Mouse (Mus musculus) liver, embryonic 13.5 days (tissue): ENCODE data around the gene Mark3. TPM values are rescaled to one million over a fixed set of nuclear protein-coding genes. Genes with fewer than 3 reads are reported as not detected.
"Not testable (repeated sequence)": the region's sequence is repeated elsewhere in the genome, so short reads cannot be mapped to it uniquely, and the experiment has no call there.

Source experiments
- ATAC-seq: fragments of 200-750 bp; cut with Nextera tagmentation; 2 replicates; pipeline ENCODE4 v1.8.0; 2017; ENCODE audit warnings: low read depth, mild to moderate bottlenecking, moderate number of reproducible peaks, moderate library complexity
- DNase-seq: peaks from one replicate; pipeline ENCODE4 v3.0.0; 2022
- H3K27ac ChIP-seq: fragments of 300-500 bp; sonication (generic); 2 replicates; pipeline ENCODE4 v1.5.1; 2015; ENCODE audit warnings: moderate library complexity, mild to moderate bottlenecking, inconsistent platforms
- H3K27me3 ChIP-seq: fragments of 300-500 bp; sonication (generic); 2 replicates; pipeline ENCODE4 v1.6.1; 2015; ENCODE audit warnings: mild to moderate bottlenecking, inconsistent platforms
- H3K36me3 ChIP-seq: fragments of 300-500 bp; sonication (generic); 2 replicates; pipeline ENCODE4 v1.6.1; 2015; ENCODE audit warnings: mild to moderate bottlenecking, inconsistent platforms
- H3K4me1 ChIP-seq: fragments of 300-500 bp; sonication (generic); replicated peaks from 2 replicates; pipeline ENCODE4 v1.6.1; 2015; ENCODE audit warnings: inconsistent platforms
- H3K4me2 ChIP-seq: fragments of 300-500 bp; sonication (generic); 2 replicates; pipeline ENCODE4 v1.6.1; 2015; ENCODE audit warnings: inconsistent platforms, mild to moderate bottlenecking, moderate library complexity
- H3K4me3 ChIP-seq: fragments of 300-500 bp; sonication (generic); replicated peaks from 2 replicates; pipeline ENCODE4 v1.5.1; 2015; ENCODE audit warnings: mild to moderate bottlenecking, inconsistent platforms
- H3K9ac ChIP-seq: fragments of 300-500 bp; sonication (generic); 2 replicates; pipeline ENCODE4 v1.6.1; 2015; ENCODE audit warnings: mild to moderate bottlenecking, inconsistent platforms
- H3K9me3 ChIP-seq: fragments of 300-500 bp; sonication (generic); replicated peaks from 2 replicates; pipeline ENCODE4 v1.6.1; 2016; ENCODE audit warnings: inconsistent platforms
- WGBS: fragments of 180-500 bp; shearing (Covaris S2); methylation state at CpG from one replicate; pipeline ENCODE4 v1.1.7; 2015; ENCODE audit not compliant: insufficient replicate concordance; 5-methylcytosine and 5-hydroxymethylcytosine counted together
- polyA plus RNA-seq: library from polyadenylated mRNA; unstranded; fragments of >200 nt; fragmentation: Nextera tagmentation; extraction: Ambion mirVana; gene quantifications from 2 replicates; pipeline ENCODE4 v1.2.1, GENCODE M21; 2015

The Mark3 gene
- polyA plus RNA-seq, 1 experiment from 2014 or later = 14.6 TPM

DNA sequence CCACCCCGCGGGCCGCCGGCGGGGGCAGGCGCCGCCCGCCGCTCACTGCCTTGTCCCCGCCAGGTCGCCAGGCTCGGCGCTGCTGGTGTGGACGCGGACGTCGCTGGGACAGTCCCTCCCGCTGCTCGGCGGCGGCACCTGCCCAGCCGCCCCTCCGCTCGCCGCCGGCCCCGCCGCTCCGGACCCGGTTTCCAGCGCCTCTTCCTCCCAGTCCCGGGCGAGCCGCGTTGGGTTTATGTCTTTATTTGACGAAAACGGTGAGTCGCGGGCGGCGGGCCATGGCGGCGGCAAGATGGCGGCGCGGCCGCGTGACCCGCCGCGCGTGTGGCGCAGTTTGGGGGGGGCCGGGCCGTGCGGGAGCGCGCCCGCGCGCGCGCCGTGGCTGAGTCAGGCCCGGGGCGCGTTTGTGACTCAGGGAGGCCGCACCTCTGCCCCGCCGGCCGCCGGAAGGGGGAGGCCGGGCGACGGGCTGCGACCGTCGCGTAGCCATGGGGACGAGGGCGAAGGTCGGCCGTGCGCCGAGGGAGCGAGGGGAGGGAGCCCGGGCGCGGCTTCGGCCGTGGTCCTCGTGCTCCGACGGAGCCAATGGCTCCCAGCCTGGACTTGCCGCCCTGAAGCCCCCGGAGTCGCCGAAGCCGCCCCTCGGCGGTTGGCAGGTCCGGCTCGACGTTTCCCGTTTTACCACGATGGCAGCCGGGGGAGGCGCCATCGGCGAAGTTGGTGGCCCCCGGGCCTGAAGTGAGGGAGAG lies 35.9 kb upstream of the Mark3 start:
- Histone ChIP-seq H3K4me3 (peak overlapping the region; percentile 96), H3K9ac (peak overlapping the region; percentile 97), H3K9me3 (no peaks in the 10 kb centered on the region), H3K4me2 (peak overlapping the region; percentile 84), H3K27ac (peak overlapping the region; percentile 97), H3K27me3 (peaks cover 11% of the 10 kb centered on the region), H3K4me1 (peaks cover 69% of the 10 kb centered on the region), H3K36me3 (peaks cover 48% of the 10 kb centered on the region)
- DNase-seq = peak; percentile 77
- under 1% methylated on average over 78 of the region's 111 CpGs for WGBS
- ATAC-seq = peak; percentile 52

DNA sequence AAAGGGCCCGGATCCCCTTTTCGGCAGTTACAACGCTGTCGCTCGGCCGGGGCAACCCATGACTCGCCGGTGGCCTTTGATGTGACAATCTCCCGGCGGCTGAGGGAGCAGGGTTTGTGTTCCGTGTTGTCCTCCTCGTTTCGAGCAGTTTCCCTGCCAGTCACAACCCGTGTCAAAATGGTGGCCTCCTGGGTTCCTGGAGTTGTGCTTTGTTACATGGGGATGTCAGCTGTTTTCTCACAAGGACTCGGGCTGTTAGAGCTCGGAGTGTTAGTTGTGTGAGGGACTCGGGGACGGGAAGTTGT lies 35.3 kb upstream of the Mark3 start:
- H3K9ac ChIP-seq = peak overlapping the region; percentile 97
- WGBS = 1% methylated on average over 18 of the region's 18 CpGs
- H3K9me3 ChIP-seq = no peaks in the 10 kb centered on the region
- peaks cover 53% of the 10 kb centered on the region for H3K36me3 ChIP-seq
- H3K4me2 ChIP-seq = peak overlapping the region; percentile 84
- peaks cover 69% of the 10 kb centered on the region for H3K4me1 ChIP-seq
- peak overlapping the region; percentile 97 for H3K27ac ChIP-seq
- ATAC-seq (no peak), DNase-seq (no peak)
- peak overlapping the region; percentile 96 for H3K4me3 ChIP-seq
- peaks cover 8% of the 10 kb centered on the region for H3K27me3 ChIP-seq

DNA sequence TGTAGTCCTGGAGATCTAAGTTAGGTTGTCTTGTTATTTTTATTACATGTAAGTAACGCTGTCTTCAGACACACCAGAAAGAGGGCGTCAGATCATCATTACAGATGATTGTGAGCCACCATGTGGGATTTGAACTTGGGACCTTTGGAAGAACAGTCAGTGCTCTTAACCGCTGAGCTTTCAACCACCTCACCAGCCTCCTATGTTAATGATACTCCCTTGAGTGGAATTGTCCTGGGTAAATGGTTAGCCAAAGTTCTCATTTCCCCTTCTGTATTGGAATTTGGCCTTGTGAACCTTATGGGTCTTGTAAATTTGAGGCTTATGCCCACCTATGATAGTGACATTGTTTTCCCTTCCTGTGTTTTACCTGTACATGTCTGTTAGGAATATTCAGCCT lies 27.3 kb upstream of the Mark3 start:
- DNase-seq = no peak
- H3K4me1 ChIP-seq = peaks cover 13% of the 10 kb centered on the region

DNA sequence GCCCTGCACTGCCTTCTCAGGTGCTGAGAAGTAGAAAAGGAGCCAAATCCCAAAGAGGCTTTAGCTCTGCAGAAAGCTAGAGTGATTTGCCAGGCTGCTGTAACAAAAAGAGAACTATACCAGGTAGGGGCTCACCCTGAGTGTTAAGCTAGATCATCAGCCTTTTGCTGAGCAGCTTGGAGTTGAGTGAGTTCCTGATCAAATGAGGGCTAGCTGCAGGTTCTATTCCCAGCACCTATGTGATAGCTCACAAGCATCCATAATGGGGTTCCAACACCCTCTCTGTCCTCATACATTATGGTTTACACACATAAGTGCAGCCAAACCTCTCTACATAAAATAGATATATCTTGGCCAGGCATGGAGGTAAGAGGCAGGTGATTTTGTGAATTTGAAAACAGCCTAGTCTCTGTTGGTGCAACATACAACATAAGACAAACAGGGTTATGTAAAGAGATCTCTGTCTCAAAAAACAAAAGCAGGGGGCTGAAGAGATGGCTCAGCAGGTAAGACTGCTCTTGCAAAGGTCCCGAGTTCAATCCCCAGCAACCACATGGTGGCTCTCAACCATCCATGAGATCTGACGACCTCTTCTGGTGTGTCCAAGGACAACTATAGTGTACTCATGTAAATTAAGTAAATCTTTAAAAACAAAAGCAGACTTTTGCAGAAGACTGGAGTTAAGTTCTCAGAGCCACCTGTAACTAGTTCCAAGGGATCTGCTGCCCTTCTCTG lies 25.6 kb upstream of the Mark3 start:
- WGBS = 53% methylated on average over 2 of the region's 2 CpGs
- Histone ChIP-seq H3K9ac (no peak overlapping the region), H3K27ac (peak overlapping the region; percentile 58), H3K27me3 (no peaks in the 10 kb centered on the region), H3K4me3 (no peak overlapping the region), H3K4me2 (no peak overlapping the region), H3K9me3 (no peaks in the 10 kb centered on the region), H3K36me3 (peaks cover 47% of the 10 kb centered on the region), H3K4me1 (no peaks in the 10 kb centered on the region; the same call in 1 of the 2 replicates)
- DNase-seq (no peak), ATAC-seq (peak; percentile 29)

More for the DNA sequence above, 27.3 kb upstream of the Mark3 start:
- Histone ChIP-seq H3K4me2 (no peak overlapping the region), H3K9me3 (no peaks in the 10 kb centered on the region), H3K4me3 (no peak overlapping the region), H3K27me3 (no peaks in the 10 kb centered on the region), H3K27ac (0 out of 2 replicates have a peak overlapping the region, but pooled peaks have one; percentile 24), H3K9ac (no peak overlapping the region), H3K36me3 (peaks cover 63% of the 10 kb centered on the region)
- WGBS = 88% methylated on average over 3 of the region's 3 CpGs
- no peak for ATAC-seq

DNA sequence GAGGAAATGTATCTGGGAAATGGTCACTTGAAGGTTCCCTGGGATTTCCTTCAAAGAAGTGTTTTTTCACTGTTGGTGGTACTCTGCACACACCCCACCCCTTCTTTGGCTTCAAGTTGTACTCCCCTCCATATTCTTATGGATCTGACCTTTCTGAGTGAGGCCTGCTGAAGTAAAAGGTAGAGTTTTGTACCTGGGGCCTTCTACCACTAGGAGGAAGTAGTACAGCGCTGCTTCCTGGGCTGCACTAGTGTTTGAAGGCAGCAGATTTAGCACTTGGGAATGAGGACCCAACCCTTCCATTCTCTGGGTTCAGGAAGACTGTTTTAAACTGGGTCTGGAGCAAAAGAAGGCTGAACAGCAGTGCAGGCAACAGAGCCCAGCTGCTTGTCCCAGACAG lies 23.6 kb upstream of the Mark3 start:
- Histone ChIP-seq H3K27ac (peak overlapping the region; percentile 62), H3K4me1 (no peaks in the 10 kb centered on the region; the same call in 1 of the 2 replicates), H3K9me3 (no peaks in the 10 kb centered on the region), H3K4me2 (no peak overlapping the region), H3K36me3 (peaks cover 30% of the 10 kb centered on the region), H3K27me3 (no peaks in the 10 kb centered on the region), H3K4me3 (no peak overlapping the region), H3K9ac (no peak overlapping the region)
- DNase-seq (no peak), ATAC-seq (no peak)
- 62% methylated on average over 1 of the region's 1 CpGs for WGBS

DNA sequence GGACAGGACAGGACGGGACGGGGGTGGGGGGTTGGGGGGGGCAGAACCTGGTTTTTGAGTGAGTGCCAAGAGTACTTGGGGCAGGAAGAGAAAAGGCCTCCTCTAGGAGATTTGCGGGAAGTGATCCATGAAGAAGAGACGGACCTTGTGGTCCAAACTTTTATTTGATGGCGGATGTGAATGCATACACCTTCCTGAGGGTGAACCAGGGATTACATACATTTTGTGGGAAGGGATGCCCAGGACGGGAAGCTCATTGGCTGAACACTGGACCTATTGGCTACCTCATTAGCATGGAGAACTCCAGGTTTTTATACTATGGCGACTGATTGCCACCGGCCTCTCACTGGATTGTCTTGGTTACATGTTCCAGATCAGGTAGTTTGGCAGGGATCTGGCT lies 22.0 kb upstream of the Mark3 start:
- ATAC-seq (no peak), DNase-seq (no peak)
- Histone ChIP-seq H3K36me3 (peaks cover 14% of the 10 kb centered on the region), H3K4me1 (peaks cover 13% of the 10 kb centered on the region), H3K9me3 (no peaks in the 10 kb centered on the region), H3K9ac (no peak overlapping the region), H3K27ac (no peak overlapping the region), H3K4me3 (no peak overlapping the region), H3K4me2 (no peak overlapping the region), H3K27me3 (no peaks in the 10 kb centered on the region)
- 79% methylated on average over 8 of the region's 8 CpGs for WGBS

DNA sequence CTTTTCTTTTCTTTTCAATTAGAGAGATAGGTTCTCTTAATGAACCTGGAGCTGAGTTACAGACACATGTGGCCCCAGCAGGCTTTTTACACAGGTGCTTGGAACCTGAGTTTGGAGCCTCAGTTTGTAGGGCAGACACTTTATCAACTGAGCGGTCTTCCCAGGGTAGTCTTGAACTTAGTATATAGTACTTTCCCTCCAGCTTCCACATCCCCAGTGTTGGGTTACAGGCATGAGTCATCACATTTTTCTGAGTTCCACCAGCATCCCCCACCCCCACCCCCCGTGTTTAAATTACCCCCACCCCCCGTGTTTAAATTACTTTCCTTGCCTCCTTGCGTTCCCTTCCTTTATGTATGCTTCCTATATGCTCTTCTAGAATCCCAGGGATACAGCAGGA lies 19.0 kb upstream of the Mark3 start:
- 57% methylated on average over 4 of the region's 4 CpGs for WGBS

DNA sequence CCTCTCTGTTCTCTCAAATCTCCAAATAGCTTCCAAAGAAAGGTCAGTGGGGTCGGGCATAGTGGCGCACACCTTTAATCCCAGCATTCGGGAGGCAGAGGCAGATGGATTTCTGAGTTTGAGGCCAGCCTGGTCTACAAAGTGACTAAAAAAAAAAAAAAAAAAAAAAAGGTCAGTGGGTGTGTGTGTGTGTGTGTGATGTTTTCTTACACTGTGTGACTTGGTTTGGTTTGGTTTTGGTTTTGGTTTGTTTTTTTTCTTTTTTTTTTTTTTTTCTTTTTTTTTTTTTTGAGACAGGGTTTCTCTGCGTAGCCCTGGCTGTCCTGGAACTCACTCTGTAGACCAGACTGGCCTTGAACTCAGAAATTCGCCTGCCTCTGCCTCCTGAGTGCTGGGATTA lies 18.4 kb upstream of the Mark3 start:
- H3K4me2 ChIP-seq, H3K4me3 ChIP-seq, H3K9ac ChIP-seq, DNase-seq, ATAC-seq, H3K36me3 ChIP-seq, H3K9me3 ChIP-seq, H3K27me3 ChIP-seq: not testable (repeated sequence)
- Histone ChIP-seq H3K4me1 (peaks cover 46% of the 10 kb centered on the region), H3K27ac (peak overlapping the region; percentile 41; the same call in 1 of the 2 replicates)
- 77% methylated on average over 5 of the region's 5 CpGs for WGBS

More for the DNA sequence above, 19.0 kb upstream of the Mark3 start:
- H3K4me3 ChIP-seq = no peak overlapping the region
- H3K36me3 ChIP-seq = no peaks in the 10 kb centered on the region
- H3K4me2 ChIP-seq = no peak overlapping the region
- peaks cover 43% of the 10 kb centered on the region for H3K4me1 ChIP-seq
- ATAC-seq (no peak), DNase-seq (no peak)
- no peak overlapping the region for H3K9ac ChIP-seq
- no peak overlapping the region for H3K27ac ChIP-seq
- no peaks in the 10 kb centered on the region for H3K27me3 ChIP-seq
- H3K9me3 ChIP-seq = no peaks in the 10 kb centered on the region

DNA sequence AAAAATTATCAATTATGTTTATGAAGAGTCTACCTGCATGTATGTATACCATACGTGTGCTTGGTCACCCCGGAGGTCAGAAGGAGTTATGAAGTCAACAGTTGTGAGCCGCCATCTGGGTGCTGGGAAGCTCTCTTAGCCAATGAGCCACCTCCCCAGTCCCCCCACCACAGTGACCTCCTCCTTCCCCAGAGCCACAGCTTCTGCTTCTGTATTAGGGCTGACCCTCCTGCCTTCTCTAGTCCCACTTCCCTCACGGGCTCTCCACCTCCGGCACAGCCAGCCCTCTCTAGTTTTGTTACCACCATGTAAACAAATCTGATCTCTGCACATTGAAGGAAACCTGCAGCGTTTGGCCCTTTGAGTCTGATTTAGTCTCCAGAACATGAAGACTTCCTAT lies 16.8 kb upstream of the Mark3 start:
- Histone ChIP-seq H3K27ac (peak overlapping the region; percentile 92), H3K9me3 (no peaks in the 10 kb centered on the region), H3K4me3 (no peak overlapping the region), H3K9ac (peak overlapping the region; percentile 26; the same call in 1 of the 2 replicates), H3K4me1 (peaks cover 54% of the 10 kb centered on the region), H3K36me3 (no peaks in the 10 kb centered on the region), H3K4me2 (no peak overlapping the region), H3K27me3 (no peaks in the 10 kb centered on the region)
- ATAC-seq (no peak), DNase-seq (no peak)
- 40% methylated on average over 6 of the region's 6 CpGs for WGBS

DNA sequence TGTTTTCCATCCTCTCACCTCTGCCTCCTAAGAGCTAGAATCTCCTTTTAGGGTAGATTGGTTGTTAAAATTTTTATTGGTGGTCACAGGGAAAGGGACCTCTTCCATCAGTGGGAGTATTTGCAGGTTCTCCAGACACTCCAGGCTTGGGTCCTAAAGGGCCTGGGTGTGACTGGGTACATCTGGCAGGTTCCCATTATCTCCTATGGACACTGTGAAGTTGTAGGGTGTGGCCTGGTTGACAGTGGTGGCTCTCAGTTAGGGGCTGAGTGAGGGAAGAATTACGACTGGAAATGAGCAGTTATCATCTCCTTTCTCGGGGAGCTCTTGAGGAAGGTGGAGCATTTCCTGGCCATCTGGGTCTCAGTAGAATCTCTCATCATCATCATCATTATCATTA lies 15.7 kb upstream of the Mark3 start:
- H3K4me2 ChIP-seq = peak overlapping the region; percentile 61
- DNase-seq (peak; percentile 79), ATAC-seq (peak; percentile 100)
- no peaks in the 10 kb centered on the region for H3K27me3 ChIP-seq
- H3K4me1 ChIP-seq = peaks cover 61% of the 10 kb centered on the region
- no peaks in the 10 kb centered on the region for H3K9me3 ChIP-seq
- WGBS = 17% methylated on average over 2 of the region's 2 CpGs
- peak overlapping the region; percentile 57; the same call in 1 of the 2 replicates for H3K9ac ChIP-seq
- no peaks in the 10 kb centered on the region for H3K36me3 ChIP-seq
- peak overlapping the region; percentile 34; the same call in 1 of the 2 replicates for H3K4me3 ChIP-seq
- H3K27ac ChIP-seq = peak overlapping the region; percentile 92

DNA sequence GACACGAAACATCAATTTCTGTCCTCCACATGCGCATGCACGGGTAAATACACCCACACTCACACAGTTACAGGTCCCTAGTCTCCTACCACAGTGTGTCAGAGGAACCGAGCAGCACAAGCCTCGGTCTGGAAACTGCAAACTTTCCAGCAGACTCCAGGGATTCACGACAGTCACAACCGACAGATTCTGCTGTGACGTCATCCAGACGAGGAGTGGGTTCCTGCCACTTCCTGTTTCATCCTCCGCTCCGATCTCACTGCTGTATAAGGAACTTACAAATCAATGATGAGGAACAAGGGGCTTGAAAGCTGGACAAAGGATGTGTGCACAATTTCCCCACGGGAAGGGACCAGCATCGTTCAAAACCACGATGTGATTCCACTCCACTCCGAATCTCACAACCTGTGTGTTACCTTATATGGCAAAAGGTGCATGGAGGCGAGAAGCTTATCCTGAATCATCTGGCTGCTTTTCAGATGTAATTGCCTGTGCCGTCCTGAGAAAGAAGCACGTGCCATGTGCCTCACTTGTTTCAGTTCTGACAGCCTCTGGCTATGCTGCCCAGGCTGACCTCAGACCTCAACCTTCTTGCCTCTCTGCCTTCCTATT lies 14.6 kb upstream of the Mark3 start:
- Histone ChIP-seq H3K9me3 (no peaks in the 10 kb centered on the region), H3K9ac (peak overlapping the region; percentile 57), H3K4me2 (peak overlapping the region; percentile 61), H3K36me3 (no peaks in the 10 kb centered on the region), H3K27me3 (no peaks in the 10 kb centered on the region), H3K4me3 (peak overlapping the region; percentile 34), H3K27ac (peak overlapping the region; percentile 92), H3K4me1 (peaks cover 61% of the 10 kb centered on the region)
- WGBS = 27% methylated on average over 18 of the region's 18 CpGs
- ATAC-seq (no peak), DNase-seq (no peak)
